Mouse (Mus musculus): ENCODE measurements at regions not wholly inside any gene's neighbourhood (a gene's known extent, or its start where the extent isn't known, plus 50 kb on each side); places are given as distances from the start of the nearest gene placed in this dataset.

DNA sequence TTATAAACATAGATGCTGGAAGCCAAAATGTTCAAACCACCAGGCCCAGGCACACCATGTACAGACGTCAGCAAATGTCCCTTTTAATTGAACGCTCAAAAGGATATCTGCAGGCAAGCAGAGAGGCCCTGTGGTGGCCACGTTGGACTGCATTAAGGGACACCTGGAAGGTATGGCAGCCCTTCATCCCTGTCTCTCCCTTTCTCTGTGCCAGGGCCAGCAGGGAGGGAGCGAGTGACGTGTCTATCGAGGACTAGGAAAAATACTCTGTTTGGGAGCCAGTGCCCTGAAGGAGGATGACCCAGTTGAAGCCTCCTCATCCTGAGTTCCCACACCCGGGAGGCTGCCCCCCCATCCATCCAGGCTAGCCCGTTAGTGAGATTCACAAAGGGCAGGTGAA lies 144.0 kb upstream of the Cmc1 start:
- no peak for TF ChIP-seq ZC3H11A (IDR thresholded peaks at IDR 0.05; ENCODE audit: borderline replicate concordance, low read depth, low read length)
- no peak for TF ChIP-seq MAFK (IDR thresholded peaks at IDR 0.05; ENCODE audit: insufficient read depth, low read depth, low read length)
- TF ChIP-seq ZNF384 (IDR thresholded peaks at IDR 0.05; ENCODE audit: low read depth, low read length) = no peak
- no peak for TF ChIP-seq CHD2 (IDR thresholded peaks at IDR 0.05; ENCODE audit: low read depth, low read length)
- TF ChIP-seq HCFC1 (IDR thresholded peaks at IDR 0.05; ENCODE audit: borderline replicate concordance, insufficient read depth, low read length) = no peak
- DNase-seq (ENCODE audit: low read depth, low spot score) = no peak
- H3K27ac ChIP-seq (ENCODE audit: insufficient read depth, low read depth, low read length, poor library complexity, severe bottlenecking) = no peak overlapping the region
- in situ Hi-C loops (cut with MboI; ENCODE audit: low sequenced_read_pairs in 2 of 2, unreplicated experiment in 2 of 2) = no loop called here
- no peaks in the 10 kb centered on the region for H3K4me1 ChIP-seq (ENCODE audit: control insufficient read depth in 2 of 2, insufficient read depth in 2 of 2, low read length in 2 of 2, poor library complexity in 1 of 2)
- H3K36me3 ChIP-seq (ENCODE audit: control insufficient read depth, insufficient read depth, low read length, poor library complexity, severe bottlenecking) = no peaks in the 10 kb centered on the region
- H3K4me3 ChIP-seq (ENCODE audit: insufficient read depth in 1 of 2, low read depth in 1 of 2, low read length in 2 of 2, poor library complexity in 1 of 2, severe bottlenecking in 1 of 2) = no peak overlapping the region
- no peak overlapping the region for H3K9ac ChIP-seq (ENCODE audit: insufficient read depth, low read depth, low read length, poor library complexity, severe bottlenecking)
- H3K9me3 ChIP-seq (ENCODE audit: control insufficient read depth, insufficient read depth, low read depth, low read length) = no peaks in the 10 kb centered on the region

DNA sequence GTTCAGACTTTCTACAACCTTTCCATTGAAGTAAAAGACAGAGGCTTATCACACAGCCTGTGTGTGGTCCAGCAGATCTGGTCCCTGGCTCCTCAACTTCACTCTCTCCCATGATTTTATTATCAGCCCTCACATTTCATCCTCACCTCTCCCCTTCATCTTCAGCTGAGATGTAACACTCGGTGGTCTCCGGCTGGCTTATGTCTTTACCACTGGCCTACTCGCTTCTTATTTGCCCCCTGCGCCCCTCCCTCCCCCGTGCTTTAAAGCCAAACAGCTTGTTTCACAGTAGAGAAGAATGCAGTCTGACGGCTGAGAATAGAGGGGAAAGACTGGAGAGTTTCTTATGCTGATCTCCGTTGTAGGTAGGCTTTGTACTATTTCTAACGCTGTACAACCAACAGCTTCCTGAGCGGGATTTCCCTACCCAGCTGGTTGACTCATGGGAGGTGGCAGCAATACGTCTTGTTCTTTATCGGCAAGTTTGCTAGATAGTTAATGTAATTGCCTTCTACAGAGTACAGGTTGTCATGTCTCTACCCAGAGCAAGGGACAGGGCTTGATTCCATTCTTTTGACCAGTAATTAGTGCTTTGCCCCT lies 152.9 kb upstream of the Cmc1 start:
- H3K36me3 ChIP-seq (ENCODE audit: control insufficient read depth, insufficient read depth, low read length, poor library complexity, severe bottlenecking) = no peaks in the 10 kb centered on the region
- TF ChIP-seq HCFC1 (IDR thresholded peaks at IDR 0.05; ENCODE audit: borderline replicate concordance, insufficient read depth, low read length) = no peak
- no peak for TF ChIP-seq MAFK (IDR thresholded peaks at IDR 0.05; ENCODE audit: insufficient read depth, low read depth, low read length)
- TF ChIP-seq CHD2 (IDR thresholded peaks at IDR 0.05; ENCODE audit: low read depth, low read length) = no peak
- TF ChIP-seq ZC3H11A (IDR thresholded peaks at IDR 0.05; ENCODE audit: borderline replicate concordance, low read depth, low read length) = no peak
- no peak for TF ChIP-seq ZNF384 (IDR thresholded peaks at IDR 0.05; ENCODE audit: low read depth, low read length)
- no peaks in the 10 kb centered on the region for H3K9me3 ChIP-seq (ENCODE audit: control insufficient read depth, insufficient read depth, low read depth, low read length)
- no peaks in the 10 kb centered on the region for H3K4me1 ChIP-seq (ENCODE audit: control insufficient read depth in 2 of 2, insufficient read depth in 2 of 2, low read length in 2 of 2, poor library complexity in 1 of 2)
- H3K27ac ChIP-seq (ENCODE audit: insufficient read depth, low read depth, low read length, poor library complexity, severe bottlenecking) = no peak overlapping the region
- in situ Hi-C loops (cut with MboI; ENCODE audit: low sequenced_read_pairs in 2 of 2, unreplicated experiment in 2 of 2) = no loop called here
- no peak for DNase-seq (ENCODE audit: low read depth, low spot score)
- H3K4me3 ChIP-seq (ENCODE audit: insufficient read depth in 1 of 2, low read depth in 1 of 2, low read length in 2 of 2, poor library complexity in 1 of 2, severe bottlenecking in 1 of 2) = no peak overlapping the region
- no peak overlapping the region for H3K9ac ChIP-seq (ENCODE audit: insufficient read depth, low read depth, low read length, poor library complexity, severe bottlenecking)

DNA sequence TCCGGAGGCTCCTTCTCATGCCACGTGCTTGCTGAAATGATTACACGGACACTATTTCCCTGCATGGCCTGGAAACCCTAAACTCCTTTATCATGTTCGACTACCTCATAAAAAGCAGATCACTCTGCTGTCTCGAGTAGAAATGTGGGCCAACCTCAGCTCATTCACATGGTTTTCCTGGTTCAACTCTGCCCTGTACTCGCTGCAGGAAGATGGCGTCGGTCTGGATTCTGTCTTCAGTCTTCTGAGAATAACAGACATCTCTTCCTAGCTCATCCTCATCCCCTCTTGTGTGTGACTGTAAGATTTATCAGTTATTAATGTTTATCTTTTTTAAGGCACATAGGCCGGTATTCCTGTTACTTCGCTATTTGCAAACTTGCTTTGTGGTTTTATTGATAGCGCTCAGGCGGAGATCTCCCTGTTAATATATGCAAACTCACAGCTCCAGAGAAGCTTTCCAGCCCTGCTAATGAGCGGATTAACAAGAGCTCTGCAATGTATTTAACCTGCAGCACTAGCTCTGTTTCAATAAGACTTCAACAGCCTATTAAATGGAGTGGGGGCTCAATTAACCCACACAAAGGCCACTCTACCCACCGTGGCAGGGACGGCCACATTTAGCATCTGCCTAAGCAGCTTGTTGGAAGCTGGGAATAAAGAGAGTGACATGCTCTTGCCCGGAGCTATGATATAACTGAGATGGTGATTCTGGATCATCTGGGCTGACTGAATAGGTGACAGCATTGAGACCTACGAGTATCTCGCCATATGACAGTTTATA lies 159.5 kb upstream of the Eomes start:
- H3K9ac ChIP-seq (ENCODE audit: insufficient read depth, low read depth, low read length, poor library complexity, severe bottlenecking) = no peak overlapping the region
- H3K36me3 ChIP-seq (ENCODE audit: control insufficient read depth, insufficient read depth, low read length, poor library complexity, severe bottlenecking) = no peaks in the 10 kb centered on the region
- no peak for DNase-seq (ENCODE audit: low read depth, low spot score)
- no peak overlapping the region for H3K27ac ChIP-seq (ENCODE audit: insufficient read depth, low read depth, low read length, poor library complexity, severe bottlenecking)
- no peaks in the 10 kb centered on the region for H3K4me1 ChIP-seq (ENCODE audit: control insufficient read depth in 2 of 2, insufficient read depth in 2 of 2, low read length in 2 of 2, poor library complexity in 1 of 2)
- TF ChIP-seq ZNF384 (IDR thresholded peaks at IDR 0.05; ENCODE audit: low read depth, low read length) = no peak
- TF ChIP-seq MAFK (IDR thresholded peaks at IDR 0.05; ENCODE audit: insufficient read depth, low read depth, low read length) = no peak
- no peak for TF ChIP-seq CHD2 (IDR thresholded peaks at IDR 0.05; ENCODE audit: low read depth, low read length)
- TF ChIP-seq HCFC1 (IDR thresholded peaks at IDR 0.05; ENCODE audit: borderline replicate concordance, insufficient read depth, low read length) = no peak
- TF ChIP-seq ZC3H11A (IDR thresholded peaks at IDR 0.05; ENCODE audit: borderline replicate concordance, low read depth, low read length) = no peak
- H3K9me3 ChIP-seq (ENCODE audit: control insufficient read depth, insufficient read depth, low read depth, low read length) = no peaks in the 10 kb centered on the region
- no peak overlapping the region for H3K4me3 ChIP-seq (ENCODE audit: insufficient read depth in 1 of 2, low read depth in 1 of 2, low read length in 2 of 2, poor library complexity in 1 of 2, severe bottlenecking in 1 of 2)
- in situ Hi-C loops (cut with MboI; ENCODE audit: low sequenced_read_pairs in 2 of 2, unreplicated experiment in 2 of 2) = no loop called here

DNA sequence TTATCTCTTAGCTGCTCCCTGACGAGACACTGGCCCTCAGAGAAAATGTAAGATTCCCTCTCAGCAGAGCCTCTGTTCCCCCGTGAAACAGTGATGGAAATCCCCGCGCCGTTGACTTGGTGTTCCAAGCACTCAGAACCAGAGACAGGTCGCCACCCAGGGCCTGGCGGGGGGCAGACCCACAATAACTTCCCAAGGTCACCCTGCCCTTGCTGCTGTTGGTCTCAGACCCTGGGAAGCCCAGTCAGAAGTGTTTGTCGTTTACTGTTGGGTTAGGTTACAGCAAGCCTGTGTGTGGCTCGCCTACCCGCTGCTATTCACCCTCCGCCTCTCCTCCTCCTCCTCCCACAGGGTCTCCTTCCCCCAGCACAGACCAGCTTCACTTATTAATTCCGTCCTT lies 154.2 kb upstream of the Eomes start:
- no peaks in the 10 kb centered on the region for H3K9me3 ChIP-seq (ENCODE audit: control insufficient read depth, insufficient read depth, low read depth, low read length)
- in situ Hi-C loops (cut with MboI; ENCODE audit: low sequenced_read_pairs in 2 of 2, unreplicated experiment in 2 of 2) = no loop called here
- TF ChIP-seq ZC3H11A (IDR thresholded peaks at IDR 0.05; ENCODE audit: borderline replicate concordance, low read depth, low read length) = no peak
- TF ChIP-seq MAFK (IDR thresholded peaks at IDR 0.05; ENCODE audit: insufficient read depth, low read depth, low read length) = no peak
- TF ChIP-seq ZNF384 (IDR thresholded peaks at IDR 0.05; ENCODE audit: low read depth, low read length) = no peak
- TF ChIP-seq CHD2 (IDR thresholded peaks at IDR 0.05; ENCODE audit: low read depth, low read length) = no peak
- TF ChIP-seq HCFC1 (IDR thresholded peaks at IDR 0.05; ENCODE audit: borderline replicate concordance, insufficient read depth, low read length) = no peak
- H3K4me1 ChIP-seq (ENCODE audit: control insufficient read depth in 2 of 2, insufficient read depth in 2 of 2, low read length in 2 of 2, poor library complexity in 1 of 2) = peaks cover 1 to 2% of the 10 kb centered on the region in 2 experiments; a peak in 1 of 4 replicates
- no peaks in the 10 kb centered on the region for H3K36me3 ChIP-seq (ENCODE audit: control insufficient read depth, insufficient read depth, low read length, poor library complexity, severe bottlenecking)
- peak; percentile 28 for DNase-seq (ENCODE audit: low read depth, low spot score)
- H3K27ac ChIP-seq (ENCODE audit: insufficient read depth, low read depth, low read length, poor library complexity, severe bottlenecking) = no peak overlapping the region
- H3K4me3 ChIP-seq (ENCODE audit: insufficient read depth in 1 of 2, low read depth in 1 of 2, low read length in 2 of 2, poor library complexity in 1 of 2, severe bottlenecking in 1 of 2) = no peak overlapping the region
- no peak overlapping the region for H3K9ac ChIP-seq (ENCODE audit: insufficient read depth, low read depth, low read length, poor library complexity, severe bottlenecking)
